Mouse (Mus musculus): ENCODE measurements at regions not wholly inside any gene's neighbourhood (a gene's known extent, or its start where the extent isn't known, plus 50 kb on each side); places are given as distances from the start of the nearest gene placed in this dataset.
A peak's percentile ranks its signal among the peaks of the same experiment; 100 is the strongest.

DNA sequence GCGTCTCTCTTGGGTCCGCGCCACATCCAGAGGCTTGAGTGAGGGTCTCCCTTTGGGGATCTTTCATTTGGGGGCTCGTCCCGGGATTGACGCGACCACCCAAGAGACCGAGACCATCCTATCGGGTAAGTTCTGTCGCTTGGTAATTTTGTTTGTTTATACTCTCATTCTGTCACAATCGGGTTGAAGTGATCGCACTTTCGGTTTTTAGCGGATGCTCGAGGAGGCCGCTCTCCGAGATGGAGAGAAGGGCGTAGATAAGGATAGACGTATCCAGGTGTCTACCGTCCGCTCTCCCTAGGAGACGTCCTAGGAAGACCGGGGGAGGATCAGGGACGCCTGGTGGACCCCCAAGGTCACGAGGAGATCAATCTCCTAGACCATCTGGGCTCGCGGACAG is 199.3 kb upstream of the Mrpl21 start:
- peak; percentile 6 for DNase-seq

DNA sequence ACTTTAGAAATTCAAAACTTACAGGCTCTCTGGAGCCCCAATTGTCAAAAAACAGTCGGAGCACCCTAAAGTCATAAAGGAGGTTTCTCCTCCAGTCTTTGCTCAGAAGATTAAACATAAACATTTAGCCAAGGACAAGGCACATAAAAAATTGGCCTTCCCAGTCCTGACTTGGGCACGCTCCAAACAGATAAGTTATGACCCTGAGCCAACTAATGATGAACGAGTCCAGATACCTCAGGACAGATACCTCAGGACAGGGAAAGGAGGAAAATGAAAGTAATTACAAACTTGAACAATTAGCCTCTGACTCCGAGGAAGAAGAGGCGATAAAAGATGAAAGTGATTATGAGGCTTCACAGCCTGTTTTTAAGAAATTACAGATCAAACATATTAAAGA is 190.9 kb upstream of the Mrpl21 start:
- peak; percentile 28 for DNase-seq
